Mouse (Mus musculus) liver, embryonic 11.5 days (tissue): ENCODE results near the gene A930018P22Rik. TPM values are rescaled to one million over a fixed set of nuclear protein-coding genes. Genes with fewer than 3 reads are reported as not detected.
"Not testable (repeated sequence)": the region's sequence is repeated elsewhere in the genome, so short reads cannot be mapped to it uniquely, and the experiment has no call there.

Experiments
- ATAC-seq: fragments of 200-750 bp; cut with Nextera tagmentation; replicated peaks from 2 replicates; pipeline ENCODE4 v1.8.0; 2017; ENCODE audit warnings: moderate number of reproducible peaks, mild to moderate bottlenecking, moderate TSS enrichment, moderate library complexity; ENCODE audit not compliant: low FRiP score
- DNase-seq: peaks from one replicate; pipeline ENCODE4 v3.0.0-alpha.2; 2017; ENCODE audit warnings: low spot score
- H3K27ac ChIP-seq: fragments of 300-500 bp; sonication (generic); 2 replicates; pipeline ENCODE4 v1.5.1; 2014; ENCODE audit warnings: mild to moderate bottlenecking, low read depth, low read length, control low read depth
- H3K27me3 ChIP-seq: fragments of 300-500 bp; sonication (generic); replicated peaks from 2 replicates; pipeline ENCODE4 v1.6.1; 2014; ENCODE audit warnings: low read length, mixed read lengths; ENCODE audit not compliant: control insufficient read depth, insufficient read depth
- H3K36me3 ChIP-seq: fragments of 300-500 bp; sonication (generic); 2 replicates; pipeline ENCODE4 v1.6.1; 2014; ENCODE audit warnings: mild to moderate bottlenecking, low read length, moderate library complexity, mixed read lengths; ENCODE audit not compliant: control insufficient read depth, insufficient read depth
- H3K4me1 ChIP-seq: fragments of 300-500 bp; sonication (generic); replicated peaks from 2 replicates; pipeline ENCODE4 v1.6.1; 2014; ENCODE audit warnings: low read length, mixed read lengths; ENCODE audit not compliant: control insufficient read depth, insufficient read depth
- H3K4me2 ChIP-seq: fragments of 300-500 bp; sonication (generic); 2 replicates; pipeline ENCODE4 v1.6.1; 2014; ENCODE audit warnings: mild to moderate bottlenecking, control low read depth, moderate library complexity
- H3K4me3 ChIP-seq: fragments of 300-500 bp; sonication (generic); 2 replicates; pipeline ENCODE4 v1.5.1; 2014; ENCODE audit warnings: low read depth, low read length, control low read depth
- H3K9ac ChIP-seq: fragments of 300-500 bp; sonication (generic); 2 replicates; pipeline ENCODE4 v1.6.1; 2014; ENCODE audit warnings: low read depth, low read length, control low read depth
- H3K9me3 ChIP-seq: fragments of 300-500 bp; sonication (generic); 2 replicates; pipeline ENCODE4 v1.6.1; 2016; ENCODE audit warnings: low read length, inconsistent platforms, mixed read lengths; ENCODE audit not compliant: control insufficient read depth
- WGBS: fragments of 180-500 bp; shearing (Covaris S2); extraction: QIAGEN DNeasy Blood & Tissue Kit; methylation state at CpG from one replicate; pipeline ENCODE4 v1.1.7; 2014; 5-methylcytosine and 5-hydroxymethylcytosine counted together
- polyA plus RNA-seq: library from polyadenylated mRNA; unstranded; fragments of >200 nt; fragmentation: Nextera tagmentation; extraction: Ambion mirVana; gene quantifications from 2 replicates; pipeline ENCODE4 v1.2.1, GENCODE M21; 2014

The A930018P22Rik gene
- polyA plus RNA-seq, 1 experiment from 2014 or later, result not detected

GRCm38 (mm10) chr2:104096256-104096655, 26.3 kb upstream of the A930018P22Rik start:
- ATAC-seq, result no peak
- Histone ChIP-seq H3K9ac (peak overlapping the region; percentile 83), H3K36me3 (no peaks in the 10 kb centered on the region), H3K9me3 (no peaks in the 10 kb centered on the region), H3K27ac (peak overlapping the region; percentile 87), H3K4me2 (peak overlapping the region; percentile 77), H3K4me3 (peak overlapping the region; percentile 62), H3K4me1 (peaks cover 34% of the 10 kb centered on the region), H3K27me3 (no peaks in the 10 kb centered on the region)
- DNase-seq, result no peak
- 33% methylated on average over 10 of the region's 10 CpGs for WGBS

- not testable (repeated sequence) for H3K36me3 ChIP-seq, H3K9me3 ChIP-seq, DNase-seq, ATAC-seq, H3K27ac ChIP-seq, H3K27me3 ChIP-seq
- H3K9ac ChIP-seq, result peak overlapping the region; percentile 40; the same call in 1 of the 2 replicates
- peak overlapping the region; percentile 62 for H3K4me3 ChIP-seq
- H3K4me2 ChIP-seq, result peak overlapping the region; percentile 77
- H3K4me1 ChIP-seq, result peaks cover 32% of the 10 kb centered on the region
- 62% methylated on average over 1 of the region's 1 CpGs for WGBS
Observed at GRCm38 (mm10) chr2:104096796-104097195, 25.8 kb upstream of the A930018P22Rik start.

- WGBS, result 87% methylated on average over 4 of the region's 4 CpGs
- Histone ChIP-seq H3K27ac (peak overlapping the region; percentile 64), H3K4me3 (peak overlapping the region; percentile 28), H3K4me2 (peak overlapping the region; percentile 77), H3K4me1 (peaks cover 31% of the 10 kb centered on the region)
- H3K36me3 ChIP-seq, DNase-seq, ATAC-seq, H3K27me3 ChIP-seq, H3K9me3 ChIP-seq, H3K9ac ChIP-seq: not testable (repeated sequence)
Observed at GRCm38 (mm10) chr2:104097396-104097795, 25.2 kb upstream of the A930018P22Rik start.

DNA sequence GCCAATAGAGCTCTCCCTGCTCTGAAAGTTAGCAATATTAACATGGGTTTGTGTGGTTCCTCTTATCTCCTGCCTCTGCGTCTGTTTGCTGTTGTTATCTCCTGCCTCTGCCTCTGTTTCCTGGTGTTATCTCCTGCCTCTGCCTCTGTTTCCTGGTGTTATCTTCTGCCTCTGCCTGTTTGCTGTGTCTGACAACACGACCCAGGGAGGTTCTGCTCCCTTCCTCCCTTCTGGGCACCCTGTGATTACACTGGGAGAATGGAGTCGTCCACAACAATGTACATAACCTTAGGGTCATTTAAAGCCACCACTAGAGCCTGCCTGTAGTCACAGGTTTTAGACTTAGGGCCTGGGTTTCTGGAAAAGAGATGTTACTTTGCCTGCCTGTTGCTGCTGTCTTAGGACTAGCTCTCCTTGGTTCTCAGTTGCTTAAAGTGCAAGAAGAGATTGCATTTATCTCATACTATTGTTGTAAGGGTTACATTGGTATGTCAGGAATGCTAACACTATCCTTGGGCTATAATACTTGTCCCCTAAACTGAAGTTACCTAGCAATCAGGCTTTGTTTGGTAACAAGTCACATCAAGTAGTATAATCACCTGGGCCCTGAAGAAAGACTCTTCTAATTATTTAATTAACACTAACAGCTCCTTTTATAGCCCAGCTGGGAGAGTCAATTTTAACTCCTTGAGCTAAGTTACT, 23.9 kb upstream of the A930018P22Rik start:
- 7% methylated on average over 3 of the region's 3 CpGs for WGBS
- Histone ChIP-seq H3K27me3 (no peaks in the 10 kb centered on the region), H3K27ac (peak overlapping the region; percentile 75), H3K4me1 (peaks cover 34% of the 10 kb centered on the region), H3K4me3 (peak overlapping the region; percentile 7), H3K9ac (peak overlapping the region; percentile 55), H3K36me3 (no peaks in the 10 kb centered on the region), H3K4me2 (peak overlapping the region; percentile 53), H3K9me3 (no peaks in the 10 kb centered on the region)
- peak; percentile 92 for ATAC-seq
- DNase-seq, result peak; percentile 53

- Histone ChIP-seq H3K4me2 (peak overlapping the region; percentile 53), H3K27me3 (no peaks in the 10 kb centered on the region), H3K4me3 (peak overlapping the region; percentile 7), H3K27ac (peak overlapping the region; percentile 75), H3K9me3 (no peaks in the 10 kb centered on the region), H3K36me3 (no peaks in the 10 kb centered on the region), H3K4me1 (peaks cover 34% of the 10 kb centered on the region), H3K9ac (peak overlapping the region; percentile 55)
- DNase-seq (no peak), ATAC-seq (no peak)
- WGBS, result 82% methylated on average over 2 of the region's 2 CpGs
Observed at GRCm38 (mm10) chr2:104099231-104099585, 23.4 kb upstream of the A930018P22Rik start.

- Histone ChIP-seq H3K27ac (peak overlapping the region; percentile 62), H3K9me3 (no peaks in the 10 kb centered on the region), H3K36me3 (no peaks in the 10 kb centered on the region), H3K9ac (peak overlapping the region; percentile 46), H3K4me3 (no peak overlapping the region), H3K4me1 (peaks cover 34% of the 10 kb centered on the region), H3K4me2 (peak overlapping the region; percentile 30), H3K27me3 (no peaks in the 10 kb centered on the region)
- no peak for DNase-seq
- no peak for ATAC-seq
- 30% methylated on average over 1 of the region's 1 CpGs for WGBS
Observed at GRCm38 (mm10) chr2:104099946-104100345, 22.6 kb upstream of the A930018P22Rik start.

DNA sequence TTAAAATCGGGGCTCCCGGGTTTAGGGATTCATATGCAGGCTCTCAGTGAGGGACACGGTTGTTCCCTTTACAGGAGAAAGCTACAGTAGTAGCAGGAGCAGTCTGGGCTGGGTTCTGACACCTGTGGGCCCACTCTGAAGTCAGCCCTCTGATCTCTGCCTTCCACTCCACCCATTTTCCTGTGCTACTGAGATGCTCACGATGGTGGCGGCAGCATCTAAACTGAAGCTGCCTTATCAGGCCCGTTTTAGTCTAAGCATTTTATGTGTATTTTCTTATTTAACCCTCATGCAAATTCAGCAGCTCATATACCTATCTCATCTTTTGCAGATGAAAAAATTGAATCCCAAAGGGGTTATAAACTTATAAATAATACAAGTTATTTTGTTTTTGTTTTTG, 17.8 kb upstream of the A930018P22Rik start:
- WGBS, result 79% methylated on average over 6 of the region's 6 CpGs
- H3K4me2 ChIP-seq, result no peak overlapping the region
- no peak overlapping the region for H3K9ac ChIP-seq
- peaks cover 21% of the 10 kb centered on the region for H3K4me1 ChIP-seq
- no peaks in the 10 kb centered on the region for H3K9me3 ChIP-seq
- ATAC-seq, result no peak
- no peak for DNase-seq
- H3K36me3 ChIP-seq, result no peaks in the 10 kb centered on the region
- H3K27me3 ChIP-seq, result no peaks in the 10 kb centered on the region
- H3K27ac ChIP-seq, result no peak overlapping the region
- no peak overlapping the region for H3K4me3 ChIP-seq

- not testable (repeated sequence) for H3K9ac ChIP-seq, ATAC-seq, H3K36me3 ChIP-seq, H3K4me3 ChIP-seq, H3K27me3 ChIP-seq, H3K4me2 ChIP-seq, DNase-seq, H3K9me3 ChIP-seq
- H3K4me1 ChIP-seq, result peaks cover 16% of the 10 kb centered on the region
- peak overlapping the region; percentile 55; the same call in 1 of the 2 replicates for H3K27ac ChIP-seq
- 80% methylated on average over 2 of the region's 2 CpGs for WGBS
Observed at GRCm38 (mm10) chr2:104109021-104109420, 13.5 kb upstream of the A930018P22Rik start.

DNA sequence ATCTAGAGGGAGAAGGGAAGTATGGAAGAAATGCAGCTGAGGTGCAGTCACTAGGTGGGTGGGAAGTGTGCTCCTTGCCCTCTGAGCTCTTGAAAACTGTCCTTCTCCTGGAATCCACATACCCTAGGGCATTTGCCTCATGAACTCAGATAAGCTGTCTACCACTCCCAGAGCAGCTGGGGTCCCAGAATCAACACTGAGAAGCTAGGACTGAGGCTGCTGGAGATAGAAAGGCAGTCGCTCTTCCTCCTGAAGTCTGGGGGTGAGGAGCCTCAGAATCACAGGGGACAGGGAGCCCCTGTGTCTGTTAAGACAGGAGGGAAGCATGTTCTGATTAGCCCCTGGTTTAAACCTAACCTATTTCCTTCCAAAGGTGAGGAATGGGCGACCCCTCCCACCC, 13.0 kb upstream of the A930018P22Rik start:
- no peaks in the 10 kb centered on the region for H3K36me3 ChIP-seq

More for the DNA sequence above, 13.0 kb upstream of the A930018P22Rik start:
- Histone ChIP-seq H3K4me2 (no peak overlapping the region), H3K27ac (peak overlapping the region; percentile 55), H3K27me3 (no peaks in the 10 kb centered on the region), H3K4me3 (no peak overlapping the region), H3K9me3 (no peaks in the 10 kb centered on the region), H3K4me1 (peaks cover 16% of the 10 kb centered on the region), H3K9ac (0 out of 2 replicates have a peak overlapping the region, but pooled peaks have one; percentile 39)
- DNase-seq, result no peak
- peak; percentile 46; the same call in 1 of the 2 replicates for ATAC-seq
- 35% methylated on average over 2 of the region's 2 CpGs for WGBS
